Mouse (Mus musculus): ENCODE data around the gene Strap.
A peak's percentile ranks its signal among the peaks of the same experiment; 100 is the strongest.

Gene Strap

GRCm38 (mm10) chr6:137774166-137774565, 39.3 kb downstream of the Strap start:
- DNase-seq (ENCODE audit: low read depth, low spot score): no peak

GRCm38 (mm10) chr6:137775159-137775558, 40.3 kb downstream of the Strap start:
- no peak for DNase-seq (ENCODE audit: low read depth, low spot score)

- no peak for DNase-seq (ENCODE audit: low read depth, low spot score)
These were observed 42.1 kb downstream of the Strap start for GRCm38 (mm10) chr6:137776981-137777380.

GRCm38 (mm10) chr6:137783899-137784637, 49.2 kb downstream of the Strap start:
- DNase-seq (ENCODE audit: low read depth, low spot score): no peak

GRCm38 (mm10) chr6:137788976-137789590, 54.2 kb downstream of the Strap start:
- peak; percentile 50 for DNase-seq (ENCODE audit: low read depth, low spot score)

- DNase-seq (ENCODE audit: low read depth, low spot score): no peak
These were observed 54.8 kb downstream of the Strap start for GRCm38 (mm10) chr6:137789658-137790057.

- DNase-seq (ENCODE audit: low read depth, low spot score): no peak
These were observed 60.6 kb downstream of the Strap start for GRCm38 (mm10) chr6:137795494-137795893.

GRCm38 (mm10) chr6:137796596-137797567, 62.0 kb downstream of the Strap start:
- peak; percentile 54 for DNase-seq (ENCODE audit: low read depth, low spot score)

GRCm38 (mm10) chr6:137799253-137799652, 64.4 kb downstream of the Strap start:
- no peak for DNase-seq (ENCODE audit: low read depth, low spot score)

All from mesoderm, embryonic 11.5 days (tissue).